Mouse (Mus musculus) gastrocnemius, postnatal 14 days (tissue): ENCODE data around the gene Plac9b. TPM values are rescaled to one million over a fixed set of nuclear protein-coding genes. Genes with fewer than 3 reads are reported as not detected.
"Not testable (repeated sequence)": the region's sequence is repeated elsewhere in the genome, so short reads cannot be mapped to it uniquely, and the experiment has no call there.

ENCODE experiments used
- DNase-seq: peaks from one replicate; pipeline ENCODE4 v3.0.0; 2021; ENCODE audit warnings: mixed read lengths
- intact Hi-C: fragments of 180-260 bp; cut with DNase I; formaldehyde crosslinking; loops from one replicate; pipeline ENCODE4 v1.15.1; 2025; ENCODE audit warnings: low total_unique reads
- long read RNA-seq, 2 experiments: library from polyadenylated mRNA; stranded (forward); transcript quantifications; one replicate each; pipeline ENCODE4 v2.0.0; 2021
- total RNA-seq, 2 experiments: library from RNA; stranded (reverse); gene quantifications; 2 replicates each; pipeline ENCODE4 v1.2.3; 2021

Gene Plac9b
- total RNA-seq: 10 to 100 TPM; 57.4 to 72.8 TPM
- long read RNA-seq, experiment 1, transcript Plac9b-203 (4 exons, 1,040 nt): major isoform, 15 of 17 reads
- long read RNA-seq, experiment 1, partial matches to known transcripts: 0 of 17 reads
- long read RNA-seq, experiment 1, other reads (novel, unspliced or antisense): 0 of 17 reads
- long read RNA-seq, experiment 2, transcript Plac9b-203 (4 exons, 1,040 nt): major isoform, 17 of 22 reads
- long read RNA-seq, experiment 2, partial matches to known transcripts: 1 of 22 reads
- long read RNA-seq, experiment 2, other reads (novel, unspliced or antisense): 1 of 22 reads

GRCm38 (mm10) chr14:26182380-26182779 is at the start of gene Plac9b:
Gene Plac9b (minus strand): TSS chr14:26182480.
- intact Hi-C loops, DNase-seq: not testable (repeated sequence)

- DNase-seq, intact Hi-C loops: not testable (repeated sequence)
Observed at GRCm38 (mm10) chr14:26216233-26217000, 34.1 kb upstream of the Plac9b start.

- intact Hi-C loops, DNase-seq: not testable (repeated sequence)
Observed at GRCm38 (mm10) chr14:26206926-26207247, 24.6 kb upstream of the Plac9b start, which contains the start of gene Tmem254b. Gene Tmem254b (minus strand): TSS chr14:26207041.

GRCm38 (mm10) chr14:26206197-26206925 is 24.1 kb upstream of the Plac9b start:
- intact Hi-C loops, DNase-seq: not testable (repeated sequence)

GRCm38 (mm10) chr14:26197851-26198250 is 15.6 kb upstream of the Plac9b start:
- intact Hi-C loops, DNase-seq: not testable (repeated sequence)

- intact Hi-C loops: not testable (repeated sequence)
Observed at GRCm38 (mm10) chr14:26188361-26188760, 6.1 kb upstream of the Plac9b start.

GRCm38 (mm10) chr14:26186638-26187037 is 4.4 kb upstream of the Plac9b start:
- intact Hi-C loops, DNase-seq: not testable (repeated sequence)

More at GRCm38 (mm10) chr14:26188361-26188760, 6.1 kb upstream of the Plac9b start:
- not testable (repeated sequence) for DNase-seq

GRCm38 (mm10) chr14:26181660-26182059 is 620 bp downstream of the Plac9b start:
- DNase-seq, intact Hi-C loops: not testable (repeated sequence)

- intact Hi-C loops, DNase-seq: not testable (repeated sequence)
Observed at GRCm38 (mm10) chr14:26175028-26175427, 7.3 kb downstream of the Plac9b start.

- intact Hi-C loops, DNase-seq: not testable (repeated sequence)
Observed at GRCm38 (mm10) chr14:26173955-26174354, 8.3 kb downstream of the Plac9b start.

- intact Hi-C loops, DNase-seq: not testable (repeated sequence)
Observed at GRCm38 (mm10) chr14:26165266-26165665, 17.0 kb downstream of the Plac9b start.

GRCm38 (mm10) chr14:26162423-26162822 is 19.9 kb downstream of the Plac9b start:
- DNase-seq, intact Hi-C loops: not testable (repeated sequence)

- not testable (repeated sequence) for DNase-seq
Observed at GRCm38 (mm10) chr14:26161156-26161555, 21.1 kb downstream of the Plac9b start.

GRCm38 (mm10) chr14:26156032-26156431 is 26.2 kb downstream of the Plac9b start:
- DNase-seq, intact Hi-C loops: not testable (repeated sequence)

More at GRCm38 (mm10) chr14:26161156-26161555, 21.1 kb downstream of the Plac9b start:
- intact Hi-C loops: not testable (repeated sequence)

- intact Hi-C loops, DNase-seq: not testable (repeated sequence)
Observed at GRCm38 (mm10) chr14:26147095-26147494, 35.2 kb downstream of the Plac9b start.

GRCm38 (mm10) chr14:26119095-26119494 is 63.2 kb downstream of the Plac9b start:
- DNase-seq, intact Hi-C loops: not testable (repeated sequence)

GRCm38 (mm10) chr14:26118550-26119000 is 63.7 kb downstream of the Plac9b start:
- intact Hi-C loops, DNase-seq: not testable (repeated sequence)

- DNase-seq, intact Hi-C loops: not testable (repeated sequence)
Observed at GRCm38 (mm10) chr14:26118150-26118549, 64.1 kb downstream of the Plac9b start, which contains the start of gene Duxbl2. Gene Duxbl2 (plus strand): TSS chr14:26118349.
